Mouse (Mus musculus) left cerebral cortex, adult 8-10 months (tissue): Measurements from ENCODE around the gene Tspyl4. TPM values are rescaled to one million over a fixed set of nuclear protein-coding genes. Genes with fewer than 3 reads are reported as not detected.
A peak's percentile ranks its signal among the peaks of the same experiment; 100 is the strongest.
"Not testable (repeated sequence)": the region's sequence is repeated elsewhere in the genome, so short reads cannot be mapped to it uniquely, and the experiment has no call there.

Source experiments
- DNase-seq, 2 experiments: peaks; one replicate each; pipeline ENCODE4 v3.0.0; 2022; ENCODE audit warnings: low spot score in 2 of 2
- total RNA-seq, 4 experiments: library from RNA; stranded (reverse); gene quantifications; 2 replicates each; pipeline ENCODE4 v1.2.4; 2022

The Tspyl4 gene
- 100 to 1,000 TPM; 388 to 444 (median 418) TPM for total RNA-seq

DNA sequence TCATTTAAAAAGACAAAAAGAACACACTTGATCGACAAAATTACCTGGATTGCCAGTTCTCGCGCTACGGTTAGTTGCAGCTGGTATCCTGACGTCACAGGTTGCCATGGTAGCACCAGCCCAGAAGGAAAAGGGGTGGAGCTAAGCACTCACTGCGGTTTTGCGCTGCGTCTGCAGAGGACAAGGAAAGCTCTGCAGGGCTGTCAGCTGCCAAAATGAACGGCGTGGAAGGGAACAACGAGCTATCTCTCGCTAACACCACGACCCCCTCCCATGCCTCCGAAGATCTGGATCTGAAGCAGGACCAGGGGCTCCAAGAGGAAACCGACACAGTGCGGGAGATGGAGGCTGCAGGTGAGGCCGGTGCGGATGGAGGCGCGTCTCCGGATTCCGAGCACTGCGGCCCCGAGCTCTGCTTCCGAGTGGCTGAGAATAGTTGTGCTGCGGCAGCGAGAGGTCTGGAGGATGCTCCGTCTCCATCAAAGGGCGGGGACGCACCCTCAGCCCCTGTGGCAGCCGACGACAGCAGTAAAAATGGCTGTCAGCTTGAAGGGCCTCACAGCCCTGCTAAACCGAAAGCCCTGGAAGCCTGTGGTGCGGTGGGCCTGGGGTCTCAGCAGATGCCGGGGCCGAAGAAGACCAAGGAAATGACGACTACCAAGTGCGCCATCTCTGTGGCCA is at the start of gene Tspyl4:
Tspyl4 (plus strand) TSS at position 144 of the 681 bp plus-strand sequence.
- peak; percentile 91 for DNase-seq

GRCm38 (mm10) chr10:34247757-34248156 is 49.5 kb upstream of the Tspyl4 start:
- no peak for DNase-seq

- no peak for DNase-seq
These were observed 47.6 kb upstream of the Tspyl4 start for GRCm38 (mm10) chr10:34249594-34249993.

GRCm38 (mm10) chr10:34252833-34253232 is 44.4 kb upstream of the Tspyl4 start:
- not testable (repeated sequence) for DNase-seq

GRCm38 (mm10) chr10:34265106-34265505 is 32.1 kb upstream of the Tspyl4 start:
- DNase-seq, result no peak

GRCm38 (mm10) chr10:34267312-34268070 is 29.8 kb upstream of the Tspyl4 start:
- DNase-seq, result no peak

- DNase-seq, result no peak
These were observed 25.6 kb upstream of the Tspyl4 start for GRCm38 (mm10) chr10:34271681-34272080.

GRCm38 (mm10) chr10:34280591-34281175 is 16.6 kb upstream of the Tspyl4 start:
- DNase-seq, result peak; percentile 7 to 34

- peak in 1 of 2 experiments; percentile 21 for DNase-seq
These were observed 15.9 kb upstream of the Tspyl4 start for GRCm38 (mm10) chr10:34281211-34281961.

DNA sequence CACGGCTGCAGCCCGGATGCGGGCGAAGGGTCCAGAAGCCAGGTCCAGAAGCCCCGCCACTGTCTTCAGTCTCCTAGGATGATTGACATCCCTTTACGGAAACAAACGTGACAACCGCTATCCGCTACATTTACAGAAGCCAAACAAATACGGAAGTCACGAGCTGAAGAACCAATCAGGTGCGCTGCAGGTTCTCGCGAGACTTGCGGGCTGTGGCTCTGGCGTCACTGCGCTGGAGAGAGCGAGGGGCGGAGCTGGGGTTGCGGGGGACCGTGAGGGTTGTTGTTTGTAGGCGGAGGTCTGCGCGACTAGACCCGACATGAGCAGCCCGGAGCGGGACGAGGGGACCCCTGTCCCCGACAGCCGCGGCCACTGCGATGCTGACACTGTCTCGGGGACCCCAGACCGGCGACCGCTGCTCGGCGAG is 15.3 kb upstream of the Tspyl4 start, which contains the start of gene Tspyl1:
Tspyl1 (plus strand) TSS at position 229 of the 427 bp plus-strand sequence.
- DNase-seq, result peak; percentile 93 to 96

DNA sequence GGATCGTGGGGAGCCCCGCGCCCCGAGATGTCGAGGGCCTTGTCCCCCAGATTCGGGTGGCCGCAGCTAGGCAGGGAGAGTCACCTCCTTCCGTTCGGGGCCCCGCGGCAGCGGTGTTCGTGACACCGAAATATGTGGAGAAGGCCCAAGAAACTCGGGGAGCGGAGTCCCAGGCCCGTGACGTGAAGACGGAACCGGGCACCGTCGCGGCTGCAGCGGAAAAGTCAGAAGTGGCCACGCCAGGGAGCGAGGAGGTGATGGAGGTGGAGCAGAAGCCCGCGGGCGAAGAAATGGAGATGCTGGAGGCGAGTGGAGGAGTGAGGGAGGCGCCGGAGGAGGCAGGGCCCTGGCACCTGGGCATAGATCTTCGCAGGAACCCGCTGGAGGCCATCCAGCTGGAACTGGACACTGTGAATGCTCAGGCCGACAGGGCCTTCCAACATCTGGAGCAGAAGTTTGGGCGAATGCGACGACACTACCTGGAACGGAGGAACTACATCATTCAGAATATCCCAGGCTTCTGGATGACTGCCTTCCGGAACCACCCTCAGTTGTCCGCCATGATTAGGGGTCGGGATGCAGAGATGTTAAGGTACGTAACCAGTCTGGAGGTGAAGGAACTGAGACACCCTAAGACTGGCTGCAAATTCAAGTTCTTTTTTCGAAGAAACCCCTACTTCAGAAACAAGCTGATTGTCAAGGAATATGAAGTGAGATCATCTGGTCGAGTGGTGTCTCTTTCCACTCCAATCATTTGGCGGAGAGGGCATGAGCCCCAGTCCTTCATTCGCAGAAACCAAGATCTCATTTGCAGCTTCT is 14.6 kb upstream of the Tspyl4 start:
- peak; percentile 43 to 47 for DNase-seq

DNA sequence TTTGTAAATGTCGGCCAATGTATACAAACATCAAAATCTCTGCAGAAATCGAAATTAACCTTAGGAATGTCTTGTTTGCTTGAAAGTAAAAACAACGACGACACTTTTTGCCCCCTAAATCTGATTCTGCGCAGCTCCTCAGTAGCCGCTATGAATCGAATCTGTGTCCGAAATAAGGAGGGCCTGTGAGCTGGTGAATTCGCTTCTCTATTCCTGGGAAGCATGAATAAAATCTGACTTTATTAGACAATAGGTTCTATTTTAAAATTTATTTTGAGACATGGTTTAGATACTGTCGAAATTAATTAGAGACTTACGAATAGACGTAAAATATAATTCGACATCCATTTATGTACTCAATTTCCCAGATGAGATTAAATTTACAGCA is 337 bp upstream of the Tspyl4 start:
- no peak for DNase-seq

DNA sequence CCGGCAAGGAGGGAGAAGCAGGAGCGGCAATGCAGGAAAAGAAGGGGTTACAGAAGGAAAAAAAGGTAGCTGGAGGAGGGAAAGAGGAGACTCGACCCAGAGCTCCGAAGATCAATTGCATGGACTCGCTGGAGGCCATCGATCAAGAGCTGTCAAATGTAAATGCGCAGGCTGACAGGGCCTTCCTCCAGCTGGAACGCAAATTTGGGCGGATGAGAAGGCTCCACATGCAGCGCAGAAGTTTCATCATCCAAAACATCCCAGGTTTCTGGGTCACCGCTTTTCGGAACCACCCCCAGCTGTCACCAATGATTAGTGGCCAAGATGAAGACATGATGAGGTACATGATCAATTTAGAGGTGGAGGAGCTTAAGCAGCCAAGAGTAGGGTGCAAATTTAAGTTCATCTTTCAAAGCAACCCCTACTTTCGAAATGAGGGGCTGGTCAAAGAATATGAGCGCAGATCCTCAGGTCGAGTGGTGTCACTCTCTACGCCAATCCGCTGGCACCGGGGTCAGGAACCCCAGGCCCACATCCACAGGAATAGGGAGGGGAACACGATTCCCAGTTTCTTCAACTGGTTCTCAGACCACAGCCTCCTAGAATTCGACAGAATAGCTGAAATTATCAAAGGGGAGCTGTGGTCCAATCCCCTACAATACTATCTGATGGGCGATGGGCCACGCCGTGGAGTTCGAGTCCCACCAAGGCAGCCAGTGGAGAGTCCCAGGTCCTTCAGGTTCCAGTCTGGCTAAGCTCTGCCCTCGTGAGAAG is 925 bp downstream of the Tspyl4 start:
- no peak for DNase-seq

GRCm38 (mm10) chr10:34300368-34300767 is 3.1 kb downstream of the Tspyl4 start:
- DNase-seq, result no peak

DNA sequence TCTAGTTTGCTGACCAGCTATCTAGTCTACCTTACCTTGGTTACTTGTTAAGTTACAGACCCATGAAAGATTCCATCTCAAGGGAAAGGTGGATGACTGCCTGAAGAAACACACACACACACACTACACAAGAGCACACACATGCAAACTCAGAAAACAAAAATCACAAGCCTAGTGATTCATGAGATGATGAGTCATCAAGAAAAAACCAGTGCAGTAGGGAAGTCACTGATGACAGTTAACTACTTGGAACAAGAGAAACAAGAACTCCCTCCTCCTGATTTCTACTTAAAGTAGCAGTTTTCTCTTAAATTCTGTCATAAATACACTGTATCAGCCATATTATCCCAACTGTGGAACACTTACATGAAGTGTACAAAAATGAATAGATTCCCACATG is 9.8 kb downstream of the Tspyl4 start:
- DNase-seq, result no peak

- DNase-seq, result no peak
These were observed 12.9 kb downstream of the Tspyl4 start for GRCm38 (mm10) chr10:34309915-34310685.

DNA sequence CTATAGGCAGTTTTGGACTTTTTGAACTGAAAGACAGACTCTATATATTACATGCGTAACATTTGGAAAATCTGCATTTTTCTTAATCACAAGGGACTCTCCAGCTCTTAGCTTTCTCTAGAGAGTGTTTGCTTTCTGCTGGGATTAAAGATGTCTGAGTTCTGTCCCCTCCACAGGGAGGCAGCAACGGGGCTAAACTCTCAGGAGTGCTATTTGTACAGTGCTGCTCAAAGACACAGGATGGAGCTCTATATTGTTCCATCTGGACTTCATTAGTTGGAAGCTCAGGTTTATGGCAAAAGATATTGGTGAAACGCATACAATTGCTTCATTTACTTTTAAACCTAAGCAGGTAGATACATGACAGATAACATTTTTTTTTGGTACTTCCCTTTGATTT is 15.3 kb downstream of the Tspyl4 start:
- no peak for DNase-seq

- DNase-seq, result peak; percentile 51 to 83
These were observed 19.5 kb downstream of the Tspyl4 start for GRCm38 (mm10) chr10:34316571-34317216.

- peak in 1 of 2 experiments; percentile 10 for DNase-seq
These were observed 20.0 kb downstream of the Tspyl4 start for GRCm38 (mm10) chr10:34317217-34317606.
